Mouse (Mus musculus) C2C12 (cell line): ENCODE measurements around the gene Zar1l. TPM values are rescaled to one million over a fixed set of nuclear protein-coding genes. Genes with fewer than 3 reads are reported as not detected.

Experiments
- H3K27me3 ChIP-seq: one replicate; pipeline ENCODE4 v1.6.1; 2011; ENCODE audit not compliant: control insufficient read depth, insufficient read depth, insufficient read length
- H3K36me3 ChIP-seq: one replicate; pipeline ENCODE4 v1.6.1; 2011; ENCODE audit not compliant: control insufficient read depth, insufficient read depth
- H3K4me3 ChIP-seq: one replicate; pipeline ENCODE4 v1.5.1; 2011; ENCODE audit warnings: mild to moderate bottlenecking, control low read depth; ENCODE audit not compliant: poor library complexity, insufficient read depth, severe bottlenecking
- H3K79me2 ChIP-seq: one replicate; pipeline ENCODE4 v1.6.1; 2011; ENCODE audit not compliant: control insufficient read depth, insufficient read depth
- H3K79me3 ChIP-seq: one replicate; pipeline ENCODE4 v1.6.1; 2011; ENCODE audit warnings: low read depth, control low read depth
- H3ac ChIP-seq: one replicate; pipeline ENCODE3; 2011; ENCODE audit warnings: low read depth; ENCODE audit not compliant: control insufficient read depth, insufficient read length
- CEBPB ChIP-seq: IDR thresholded peaks from one replicate; pipeline ENCODE4 v1.6.1; 2011; ENCODE audit warnings: low read depth, mild to moderate bottlenecking, control low read depth, moderate library complexity
- CTCF ChIP-seq: IDR thresholded peaks from one replicate; pipeline ENCODE4 v1.5.1; 2011; ENCODE audit not compliant: control insufficient read depth, insufficient read depth, insufficient read length
- FOSL1 ChIP-seq: IDR thresholded peaks from one replicate; pipeline ENCODE4 v1.8.0; 2011; ENCODE audit warnings: mild to moderate bottlenecking, low read length; ENCODE audit not compliant: poor library complexity, insufficient read depth, severe bottlenecking
- MAX ChIP-seq: IDR thresholded peaks from one replicate; pipeline ENCODE4 v1.6.1; 2011; ENCODE audit warnings: mild to moderate bottlenecking, control low read depth
- MYOD1 ChIP-seq: IDR thresholded peaks from one replicate; pipeline ENCODE4 v1.6.1; 2011; ENCODE audit warnings: low read depth; ENCODE audit not compliant: control insufficient read depth, insufficient read length
- MYOG ChIP-seq: IDR thresholded peaks from one replicate; pipeline ENCODE4 v1.6.1; 2011; ENCODE audit not compliant: control insufficient read depth, insufficient read length; ENCODE audit errors: extremely low read depth
- USF1 ChIP-seq: IDR thresholded peaks from one replicate; pipeline ENCODE4 v1.6.1; 2011; ENCODE audit warnings: low read depth, mild to moderate bottlenecking, control low read depth, moderate library complexity
- polyA plus RNA-seq: library from polyadenylated mRNA; unstranded; fragments of >200 nt; fragmentation: generic; extraction: Trizol; gene quantifications from one replicate; pipeline ENCODE4 v1.2.1, GENCODE M21; 2012; ENCODE audit warnings: missing spikeins

Zar1l gene
- polyA plus RNA-seq, 1 experiment = not detected

- TF ChIP-seq MAX = no peak
- no peak for TF ChIP-seq MYOD1
- Histone ChIP-seq H3K4me3 (no peak overlapping the region), H3ac (no peak overlapping the region), H3K79me2 (no peaks in the 10 kb centered on the region), H3K36me3 (peaks cover 29% of the 10 kb centered on the region), H3K79me3 (no peaks in the 10 kb centered on the region), H3K27me3 (no peaks in the 10 kb centered on the region)
Measured at GRCm38 (mm10) chr5:150560851-150561250, 42.9 kb upstream of the Zar1l start.

- Histone ChIP-seq H3K4me3 (no peak overlapping the region), H3K36me3 (peaks cover 30% of the 10 kb centered on the region)
Measured at GRCm38 (mm10) chr5:150559519-150560103, 41.6 kb upstream of the Zar1l start.

DNA sequence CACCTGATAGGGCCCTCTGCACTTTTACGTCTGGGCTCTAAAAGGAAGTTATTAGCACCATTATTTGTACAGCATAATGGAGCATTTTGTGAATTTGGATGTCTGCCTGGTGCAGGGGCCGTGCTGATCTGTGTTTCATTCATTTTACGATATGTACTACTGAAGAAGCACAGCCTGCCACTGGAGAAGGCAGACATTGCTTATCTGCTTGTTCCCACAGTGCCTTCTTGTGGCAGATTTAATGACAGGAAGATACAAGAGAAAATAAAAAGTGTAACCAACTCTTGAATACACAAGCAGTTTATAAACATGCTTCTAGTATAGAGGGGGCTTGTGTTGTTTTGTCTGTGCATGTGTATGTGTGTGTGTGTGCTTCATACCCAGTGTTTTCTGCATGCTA is 33.7 kb upstream of the Zar1l start:
- Histone ChIP-seq H3K79me2 (no peaks in the 10 kb centered on the region), H3K79me3 (no peaks in the 10 kb centered on the region), H3K27me3 (no peaks in the 10 kb centered on the region), H3K4me3 (no peak overlapping the region), H3ac (no peak overlapping the region), H3K36me3 (peaks cover 24% of the 10 kb centered on the region)
- TF ChIP-seq MAX = no peak
- TF ChIP-seq CTCF = no peak
- no peak for TF ChIP-seq MYOG

More at GRCm38 (mm10) chr5:150559519-150560103, 41.6 kb upstream of the Zar1l start:
- TF ChIP-seq MYOG = no peak
- TF ChIP-seq MYOD1 = no peak
- TF ChIP-seq FOSL1 = no peak
- no peak for TF ChIP-seq CEBPB
- no peak for TF ChIP-seq USF1
- TF ChIP-seq CTCF = no peak
- TF ChIP-seq MAX = no peak
- no peaks in the 10 kb centered on the region for H3K27me3 ChIP-seq
- H3K79me2 ChIP-seq = no peaks in the 10 kb centered on the region
- no peak overlapping the region for H3ac ChIP-seq
- H3K79me3 ChIP-seq = no peaks in the 10 kb centered on the region

GRCm38 (mm10) chr5:150543184-150543583 is 25.2 kb upstream of the Zar1l start:
- Histone ChIP-seq H3K36me3 (peaks cover 18% of the 10 kb centered on the region), H3K27me3 (no peaks in the 10 kb centered on the region), H3ac (no peak overlapping the region), H3K4me3 (no peak overlapping the region), H3K79me3 (no peaks in the 10 kb centered on the region), H3K79me2 (no peaks in the 10 kb centered on the region)
- TF ChIP-seq FOSL1 (no peak), MAX (no peak), USF1 (no peak), CTCF (no peak), CEBPB (no peak), MYOG (no peak), MYOD1 (no peak)

DNA sequence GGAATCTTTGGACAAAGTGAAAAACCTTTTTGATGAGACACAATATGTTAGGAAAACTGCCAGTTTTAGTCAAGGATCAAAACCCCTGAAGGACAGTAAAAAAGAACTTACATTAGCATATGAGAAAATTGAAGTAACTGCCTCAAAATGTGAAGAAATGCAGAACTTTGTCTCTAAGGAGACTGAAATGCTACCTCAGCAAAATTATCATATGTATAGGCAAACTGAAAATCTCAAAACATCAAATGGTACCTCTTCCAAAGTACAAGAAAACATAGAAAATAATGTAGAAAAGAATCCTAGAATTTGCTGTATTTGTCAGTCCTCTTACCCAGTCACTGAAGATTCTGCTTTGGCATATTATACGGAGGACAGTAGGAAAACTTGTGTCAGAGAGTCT is 23.3 kb upstream of the Zar1l start:
- no peaks in the 10 kb centered on the region for H3K27me3 ChIP-seq
- no peak overlapping the region for H3ac ChIP-seq
- TF ChIP-seq CTCF = no peak
- no peak for TF ChIP-seq FOSL1
- TF ChIP-seq MYOD1 = no peak
- no peak for TF ChIP-seq MAX
- no peak for TF ChIP-seq USF1
- no peak for TF ChIP-seq MYOG
- TF ChIP-seq CEBPB = no peak
- H3K4me3 ChIP-seq = no peak overlapping the region
- H3K36me3 ChIP-seq = peaks cover 21% of the 10 kb centered on the region
- H3K79me3 ChIP-seq = no peaks in the 10 kb centered on the region
- H3K79me2 ChIP-seq = no peaks in the 10 kb centered on the region

DNA sequence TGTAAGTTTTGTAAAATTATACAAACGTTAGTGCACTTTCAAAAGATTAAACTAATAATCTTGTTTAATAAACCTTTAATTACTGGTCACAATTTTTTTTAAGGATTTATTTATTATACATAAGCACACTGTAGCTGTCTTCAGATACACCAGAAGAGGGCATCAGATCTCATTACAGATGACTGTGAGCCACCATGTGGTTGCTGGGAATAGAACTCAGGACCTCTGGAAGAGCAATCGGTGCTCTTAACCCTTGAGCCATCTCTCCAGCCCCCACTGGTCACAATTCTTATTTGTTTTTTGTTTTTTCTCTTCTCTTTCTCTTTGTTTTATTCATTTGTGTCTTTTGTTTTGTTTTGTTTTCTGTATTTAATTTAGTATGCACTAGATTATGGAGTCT is 7.3 kb upstream of the Zar1l start:
- no peaks in the 10 kb centered on the region for H3K79me3 ChIP-seq
- TF ChIP-seq MYOG (no peak), MYOD1 (no peak), FOSL1 (no peak), CEBPB (no peak), USF1 (no peak), MAX (no peak), CTCF (no peak)
- no peaks in the 10 kb centered on the region for H3K79me2 ChIP-seq
- no peaks in the 10 kb centered on the region for H3K36me3 ChIP-seq
- H3K27me3 ChIP-seq = no peaks in the 10 kb centered on the region
- no peak overlapping the region for H3K4me3 ChIP-seq
- H3ac ChIP-seq = no peak overlapping the region
